Mouse (Mus musculus): ENCODE results near the gene Rab6a.

The Rab6a gene

DNA sequence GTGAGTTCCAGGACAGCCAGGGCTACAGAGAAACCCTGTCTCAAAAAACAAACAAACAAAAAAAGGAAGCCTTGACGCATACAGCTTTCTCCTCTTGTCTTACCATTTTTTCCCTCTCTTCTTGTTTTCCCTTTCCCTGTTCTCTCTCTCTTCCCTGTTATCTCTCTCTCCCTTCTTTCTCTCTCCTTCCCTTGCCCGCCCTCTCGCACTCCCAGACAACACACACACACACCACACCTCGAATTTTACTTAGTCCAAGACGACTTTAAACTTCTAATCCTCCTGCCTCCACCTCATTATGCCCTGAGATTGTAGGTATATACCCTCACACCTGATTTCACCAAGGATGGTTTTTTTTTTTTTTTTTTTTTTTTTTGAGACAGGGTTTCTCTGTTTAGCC, 76.9 kb downstream of the Rab6a start:
- no peak for DNase-seq

- DNase-seq: peak; percentile 68
Observed at GRCm38 (mm10) chr7:100684538-100684937, 77.3 kb downstream of the Rab6a start.

DNA sequence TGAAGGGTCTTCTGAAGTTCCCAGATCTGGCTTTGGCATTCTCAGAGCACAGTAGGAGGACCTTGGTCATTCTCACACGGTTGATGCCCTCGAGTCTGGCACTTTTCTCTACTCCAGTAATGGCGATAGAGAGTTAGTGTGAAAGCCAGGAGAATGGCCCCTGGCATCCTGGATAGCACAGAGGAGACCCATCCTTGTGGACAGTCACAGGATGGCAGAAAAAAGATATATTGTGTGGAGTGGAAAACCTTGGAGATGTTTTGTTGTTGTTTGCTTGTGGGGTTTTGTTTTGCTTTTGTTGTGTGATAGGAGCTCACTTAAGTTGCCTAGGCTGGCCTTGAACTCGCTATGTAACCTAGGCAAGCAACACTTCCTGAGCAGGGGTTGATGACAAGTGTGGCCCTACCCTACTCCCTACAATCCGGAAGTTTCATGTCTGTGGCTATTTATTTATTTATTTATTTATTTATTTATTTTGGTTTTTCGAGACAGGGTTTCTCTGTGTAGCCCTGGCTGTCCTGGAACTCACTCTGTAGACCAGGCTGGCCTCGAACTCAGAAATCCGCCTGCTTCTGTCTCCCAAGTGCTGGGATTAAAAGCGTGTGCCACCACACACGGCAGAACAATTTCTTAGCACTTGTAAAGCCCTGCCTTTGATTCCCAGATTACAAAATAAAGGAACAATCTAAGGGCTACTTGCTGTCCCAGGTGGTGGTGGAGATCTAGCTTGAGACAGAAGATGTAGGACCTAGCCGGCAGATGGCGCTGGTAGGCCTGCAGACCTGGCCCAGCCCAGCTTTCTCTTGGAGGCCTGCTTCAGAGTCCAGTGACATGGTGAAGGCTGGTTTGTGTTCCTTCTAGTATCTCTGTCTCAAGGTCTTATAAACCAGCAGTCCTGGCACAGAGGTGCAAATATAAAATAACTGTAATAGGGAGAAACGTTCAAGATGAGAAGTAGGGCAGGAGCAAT, 78.1 kb downstream of the Rab6a start:
- peak; percentile 81 for DNase-seq

GRCm38 (mm10) chr7:100688471-100688870, 81.3 kb downstream of the Rab6a start:
- no peak for DNase-seq
